Mouse (Mus musculus): ENCODE results near the gene Dpf1. TPM values are rescaled to one million over a fixed set of nuclear protein-coding genes. Genes with fewer than 3 reads are reported as not detected.

Gene Dpf1
- polyA plus RNA-seq, 1 experiment from 2014 or later, result 1.2 TPM

DNA sequence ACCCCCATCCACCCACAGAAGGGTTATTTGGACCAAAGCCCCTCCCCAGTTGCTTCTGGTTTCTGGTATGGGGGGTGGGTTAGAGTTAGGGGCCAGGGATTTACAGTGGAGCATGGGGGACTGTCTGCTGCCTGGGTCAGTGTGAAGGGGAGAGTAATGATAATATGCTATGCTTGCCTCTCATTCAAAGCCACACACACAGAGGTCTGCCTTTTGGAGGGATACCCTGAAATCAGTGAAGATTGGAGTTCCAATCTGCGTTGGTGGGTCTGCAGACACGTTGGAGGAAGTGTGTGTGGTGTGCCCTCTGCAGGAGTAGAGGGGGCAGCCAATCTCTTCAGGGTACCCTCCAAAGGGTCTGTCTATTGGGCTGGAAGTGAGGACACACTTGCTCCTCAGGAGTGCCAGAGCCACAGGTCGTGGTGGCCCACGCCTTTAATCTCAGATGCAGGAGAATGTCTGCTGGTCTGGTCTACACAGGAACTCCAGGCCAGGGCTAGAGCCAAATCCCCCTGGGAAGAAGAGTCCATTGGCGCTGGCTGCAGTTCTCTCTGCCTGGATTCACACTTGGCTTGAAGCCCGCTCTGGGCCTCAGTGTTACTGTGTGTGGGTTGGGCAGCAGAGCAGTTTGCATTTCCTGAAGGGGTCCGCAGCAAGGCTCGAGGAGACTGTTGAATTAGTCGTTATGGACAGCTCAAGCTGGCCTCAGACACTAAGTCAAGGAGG is 1.7 kb downstream of the Dpf1 start:
- Histone ChIP-seq H3K4me3 (ENCODE audit: low read depth, low read length) (no peak overlapping the region), H3K27ac (ENCODE audit: low read length) (no peak overlapping the region), H3K4me2 (ENCODE audit: low read depth, low read length) (0 out of 2 replicates have a peak overlapping the region, but pooled peaks have one; percentile 70), H3K4me1 (ENCODE audit: control insufficient read depth, low read depth, low read length) (peaks cover 39% of the 10 kb centered on the region), H3K9me3 (replicated peaks; ENCODE audit: control insufficient read depth, low read length) (no peaks in the 10 kb centered on the region), H3K27me3 (ENCODE audit: control insufficient read depth, insufficient read depth, low read depth, low read length) (peaks cover 62% of the 10 kb centered on the region), H3K36me3 (ENCODE audit: control insufficient read depth, insufficient read depth) (no peaks in the 10 kb centered on the region), H3K9ac (ENCODE audit: low read depth, low read length) (no peak overlapping the region)
- 33% methylated on average over 9 of the region's 9 CpGs for WGBS (ENCODE audit: insufficient replicate concordance)
- no peak for ATAC-seq (ENCODE audit: low read depth)

- no peak overlapping the region for H3K9ac ChIP-seq (ENCODE audit: low read depth, low read length)
- H3K4me1 ChIP-seq (ENCODE audit: control insufficient read depth, low read depth, low read length), result peaks cover 39% of the 10 kb centered on the region
- no peak overlapping the region for H3K4me3 ChIP-seq (ENCODE audit: low read depth, low read length)
- H3K4me2 ChIP-seq (ENCODE audit: low read depth, low read length), result no peak overlapping the region
- H3K27me3 ChIP-seq (ENCODE audit: control insufficient read depth, insufficient read depth, low read depth, low read length), result peaks cover 62% of the 10 kb centered on the region
- H3K9me3 ChIP-seq (replicated peaks; ENCODE audit: control insufficient read depth, low read length), result no peaks in the 10 kb centered on the region
- WGBS (ENCODE audit: insufficient replicate concordance), result 54% methylated on average over 7 of the region's 7 CpGs
- no peaks in the 10 kb centered on the region for H3K36me3 ChIP-seq (ENCODE audit: control insufficient read depth, insufficient read depth)
- ATAC-seq (ENCODE audit: low read depth), result no peak
- no peak overlapping the region for H3K27ac ChIP-seq (ENCODE audit: low read length)
Measured at GRCm38 (mm10) chr7:29306108-29306507, 2.4 kb downstream of the Dpf1 start.

DNA sequence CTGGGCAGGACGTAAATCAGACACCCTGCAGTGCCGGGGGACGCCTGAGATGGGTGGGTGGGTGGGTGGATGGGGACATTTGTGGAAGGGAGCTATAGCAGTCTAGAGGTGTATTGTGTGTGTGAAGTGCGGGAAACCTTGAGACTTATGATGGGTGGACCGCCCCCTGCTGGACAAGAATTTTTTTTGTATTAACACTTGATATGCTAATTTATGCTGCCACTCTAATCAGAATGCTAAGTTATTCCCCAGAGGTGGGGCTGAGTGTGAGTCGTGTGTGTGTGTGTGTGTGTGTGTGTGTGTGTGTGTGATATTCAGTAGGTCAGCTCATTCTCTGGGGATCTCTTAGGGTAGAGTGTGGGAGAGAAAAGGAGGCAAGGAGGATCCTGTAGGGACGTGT is 2.9 kb downstream of the Dpf1 start:
- Histone ChIP-seq H3K36me3 (ENCODE audit: control insufficient read depth, insufficient read depth) (no peaks in the 10 kb centered on the region), H3K27me3 (ENCODE audit: control insufficient read depth, insufficient read depth, low read depth, low read length) (peaks cover 62% of the 10 kb centered on the region), H3K4me3 (ENCODE audit: low read depth, low read length) (no peak overlapping the region), H3K9me3 (replicated peaks; ENCODE audit: control insufficient read depth, low read length) (no peaks in the 10 kb centered on the region), H3K9ac (ENCODE audit: low read depth, low read length) (no peak overlapping the region), H3K27ac (ENCODE audit: low read length) (no peak overlapping the region), H3K4me1 (ENCODE audit: control insufficient read depth, low read depth, low read length) (peaks cover 39% of the 10 kb centered on the region), H3K4me2 (ENCODE audit: low read depth, low read length) (no peak overlapping the region)
- ATAC-seq (ENCODE audit: low read depth), result no peak
- WGBS (ENCODE audit: insufficient replicate concordance), result 27% methylated on average over 7 of the region's 7 CpGs

- Histone ChIP-seq H3K27ac (ENCODE audit: low read length) (no peak overlapping the region), H3K27me3 (ENCODE audit: control insufficient read depth, insufficient read depth, low read depth, low read length) (peaks cover 59% of the 10 kb centered on the region), H3K36me3 (ENCODE audit: control insufficient read depth, insufficient read depth) (no peaks in the 10 kb centered on the region), H3K4me3 (ENCODE audit: low read depth, low read length) (peak overlapping the region; percentile 68), H3K9ac (ENCODE audit: low read depth, low read length) (peak overlapping the region; percentile 56), H3K4me1 (ENCODE audit: control insufficient read depth, low read depth, low read length) (peaks cover 39% of the 10 kb centered on the region), H3K9me3 (replicated peaks; ENCODE audit: control insufficient read depth, low read length) (no peaks in the 10 kb centered on the region), H3K4me2 (ENCODE audit: low read depth, low read length) (peak overlapping the region; percentile 94)
- ATAC-seq (ENCODE audit: low read depth), result peak; percentile 87
- WGBS (ENCODE audit: insufficient replicate concordance), result 1% methylated on average over 42 of the region's 42 CpGs
Measured at GRCm38 (mm10) chr7:29307350-29308104, 3.8 kb downstream of the Dpf1 start.

- no peak overlapping the region for H3K27ac ChIP-seq (ENCODE audit: low read length)
- WGBS (ENCODE audit: insufficient replicate concordance), result under 1% methylated on average over 32 of the region's 36 CpGs
- peak overlapping the region; percentile 53 for H3K9ac ChIP-seq (ENCODE audit: low read depth, low read length)
- peaks cover 35% of the 10 kb centered on the region for H3K4me1 ChIP-seq (ENCODE audit: control insufficient read depth, low read depth, low read length)
- peak overlapping the region; percentile 81 for H3K4me2 ChIP-seq (ENCODE audit: low read depth, low read length)
- no peaks in the 10 kb centered on the region for H3K9me3 ChIP-seq (replicated peaks; ENCODE audit: control insufficient read depth, low read length)
- H3K36me3 ChIP-seq (ENCODE audit: control insufficient read depth, insufficient read depth), result no peaks in the 10 kb centered on the region
- peak; percentile 45 for ATAC-seq (ENCODE audit: low read depth)
- peak overlapping the region; percentile 59 for H3K4me3 ChIP-seq (ENCODE audit: low read depth, low read length)
- H3K27me3 ChIP-seq (ENCODE audit: control insufficient read depth, insufficient read depth, low read depth, low read length), result peaks cover 42% of the 10 kb centered on the region
Measured at GRCm38 (mm10) chr7:29309221-29309721, 5.5 kb downstream of the Dpf1 start.

DNA sequence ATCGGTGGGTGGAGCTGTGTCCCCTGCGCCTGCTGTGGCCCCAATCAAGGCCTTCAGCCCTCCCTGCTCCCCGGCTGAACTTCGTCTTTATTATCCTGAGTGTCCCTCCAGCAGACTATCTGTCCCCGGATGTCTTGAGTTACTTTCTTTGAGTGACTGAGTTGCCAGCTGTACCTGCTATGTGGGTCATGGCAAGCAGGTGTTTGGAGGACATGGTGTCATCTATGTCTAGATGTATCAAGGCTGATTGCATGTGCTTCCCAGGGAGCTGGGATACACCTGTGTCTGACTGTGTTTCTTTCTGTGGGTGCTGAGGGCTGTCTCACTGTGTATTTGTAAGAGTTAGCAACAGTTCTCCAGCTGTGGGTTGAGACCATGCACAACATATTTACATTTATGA is 6.0 kb downstream of the Dpf1 start:
- H3K9ac ChIP-seq (ENCODE audit: low read depth, low read length), result peak overlapping the region; percentile 53
- H3K36me3 ChIP-seq (ENCODE audit: control insufficient read depth, insufficient read depth), result no peaks in the 10 kb centered on the region
- H3K4me1 ChIP-seq (ENCODE audit: control insufficient read depth, low read depth, low read length), result peaks cover 31% of the 10 kb centered on the region
- H3K4me3 ChIP-seq (ENCODE audit: low read depth, low read length), result peak overlapping the region; percentile 59
- ATAC-seq (ENCODE audit: low read depth), result no peak; the same call in 1 of the 2 replicates
- H3K4me2 ChIP-seq (ENCODE audit: low read depth, low read length), result peak overlapping the region; percentile 81
- no peaks in the 10 kb centered on the region for H3K9me3 ChIP-seq (replicated peaks; ENCODE audit: control insufficient read depth, low read length)
- H3K27me3 ChIP-seq (ENCODE audit: control insufficient read depth, insufficient read depth, low read depth, low read length), result peaks cover 37% of the 10 kb centered on the region
- no peak overlapping the region for H3K27ac ChIP-seq (ENCODE audit: low read length)
- 6% methylated on average over 5 of the region's 5 CpGs for WGBS (ENCODE audit: insufficient replicate concordance)

- peaks cover 27% of the 10 kb centered on the region for H3K4me1 ChIP-seq (ENCODE audit: control insufficient read depth, low read depth, low read length)
- no peak overlapping the region for H3K4me3 ChIP-seq (ENCODE audit: low read depth, low read length)
- WGBS (ENCODE audit: insufficient replicate concordance), result 30% methylated on average over 9 of the region's 9 CpGs
- no peaks in the 10 kb centered on the region for H3K36me3 ChIP-seq (ENCODE audit: control insufficient read depth, insufficient read depth)
- H3K27me3 ChIP-seq (ENCODE audit: control insufficient read depth, insufficient read depth, low read depth, low read length), result peaks cover 17% of the 10 kb centered on the region
- H3K9ac ChIP-seq (ENCODE audit: low read depth, low read length), result no peak overlapping the region
- H3K9me3 ChIP-seq (replicated peaks; ENCODE audit: control insufficient read depth, low read length), result no peaks in the 10 kb centered on the region
- ATAC-seq (ENCODE audit: low read depth), result no peak
- no peak overlapping the region for H3K4me2 ChIP-seq (ENCODE audit: low read depth, low read length)
- H3K27ac ChIP-seq (ENCODE audit: low read length), result no peak overlapping the region
Measured at GRCm38 (mm10) chr7:29313051-29313450, 9.3 kb downstream of the Dpf1 start.

- WGBS (ENCODE audit: insufficient replicate concordance), result 33% methylated on average over 9 of the region's 9 CpGs
- Histone ChIP-seq H3K4me2 (ENCODE audit: low read depth, low read length) (no peak overlapping the region), H3K4me3 (ENCODE audit: low read depth, low read length) (no peak overlapping the region), H3K27ac (ENCODE audit: low read length) (no peak overlapping the region), H3K27me3 (ENCODE audit: control insufficient read depth, insufficient read depth, low read depth, low read length) (peaks cover 10% of the 10 kb centered on the region), H3K9ac (ENCODE audit: low read depth, low read length) (no peak overlapping the region), H3K9me3 (replicated peaks; ENCODE audit: control insufficient read depth, low read length) (no peaks in the 10 kb centered on the region), H3K4me1 (ENCODE audit: control insufficient read depth, low read depth, low read length) (peaks cover 29% of the 10 kb centered on the region), H3K36me3 (ENCODE audit: control insufficient read depth, insufficient read depth) (no peaks in the 10 kb centered on the region)
- no peak for ATAC-seq (ENCODE audit: low read depth)
Measured at GRCm38 (mm10) chr7:29313572-29314261, 10.0 kb downstream of the Dpf1 start.

Measured in liver, embryonic 16.5 days (tissue).